Mouse (Mus musculus): Measurements from ENCODE around the gene Ski. TPM values are rescaled to one million over a fixed set of nuclear protein-coding genes. Genes with fewer than 3 reads are reported as not detected.

Ski gene
- polyA plus RNA-seq, 1 experiment from 2014 or later = 14.1 TPM

- 37% methylated on average over 16 of the region's 16 CpGs for WGBS
- Histone ChIP-seq H3K4me2 (ENCODE audit: low read depth, low read length, severe bottlenecking) (no peak overlapping the region), H3K27me3 (ENCODE audit: control insufficient read depth, insufficient read depth, low read length) (no peaks in the 10 kb centered on the region), H3K4me1 (replicated peaks; ENCODE audit: control insufficient read depth, insufficient read depth, low read length) (peaks cover 13% of the 10 kb centered on the region; the same call in 1 of the 2 replicates), H3K9me3 (ENCODE audit: control insufficient read depth, low read length) (no peaks in the 10 kb centered on the region), H3K36me3 (ENCODE audit: control insufficient read depth, insufficient read depth, low read length) (no peaks in the 10 kb centered on the region), H3K9ac (ENCODE audit: low read length) (no peak overlapping the region), H3K27ac (ENCODE audit: low read depth, low read length) (peak overlapping the region; percentile 77), H3K4me3 (ENCODE audit: low read depth, low read length) (no peak overlapping the region)
- DNase-seq (ENCODE audit: low spot score) = peak; percentile 89
- ATAC-seq (replicated peaks; ENCODE audit: low FRiP score) = peak; percentile 77
Observed at GRCm38 (mm10) chr4:155122444-155123040, 99.8 kb downstream of the Ski start.

DNA sequence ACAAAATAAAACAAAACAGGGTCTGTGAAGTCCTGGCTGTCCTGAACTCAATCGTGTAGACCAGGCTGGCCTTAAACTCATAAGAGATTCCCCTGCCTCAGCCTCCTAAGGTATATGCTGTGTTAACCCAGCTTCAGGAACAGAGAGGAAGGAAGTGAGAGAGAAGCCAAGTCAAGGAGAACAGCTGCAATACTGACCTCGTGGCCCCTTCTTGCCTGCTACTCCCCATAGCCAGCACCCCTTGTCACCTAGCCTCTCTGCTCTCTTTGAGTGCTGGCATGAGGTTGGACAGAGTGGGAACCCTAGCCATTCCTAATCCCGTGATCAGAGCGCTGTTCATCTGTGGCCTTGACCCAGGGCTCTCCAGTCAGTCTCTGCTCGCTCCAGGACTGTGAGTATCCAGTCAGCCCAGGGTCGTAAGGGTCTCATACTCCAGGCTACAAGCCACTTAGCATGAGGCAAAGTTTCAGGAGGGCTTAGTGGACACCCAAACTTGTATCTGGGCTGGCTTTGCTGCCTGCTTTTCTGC, 100.4 kb downstream of the Ski start:
- DNase-seq (ENCODE audit: low spot score) (no peak), ATAC-seq (replicated peaks; ENCODE audit: low FRiP score) (0 out of 2 replicates have a peak, but pooled peaks have one; percentile 15)
- H3K9ac ChIP-seq (ENCODE audit: low read length) = no peak overlapping the region
- H3K36me3 ChIP-seq (ENCODE audit: control insufficient read depth, insufficient read depth, low read length) = no peaks in the 10 kb centered on the region
- no peaks in the 10 kb centered on the region for H3K27me3 ChIP-seq (ENCODE audit: control insufficient read depth, insufficient read depth, low read length)
- no peaks in the 10 kb centered on the region for H3K9me3 ChIP-seq (ENCODE audit: control insufficient read depth, low read length)
- H3K4me1 ChIP-seq (replicated peaks; ENCODE audit: control insufficient read depth, insufficient read depth, low read length) = peaks cover 13% of the 10 kb centered on the region; the same call in 1 of the 2 replicates
- no peak overlapping the region for H3K4me2 ChIP-seq (ENCODE audit: low read depth, low read length, severe bottlenecking)
- 79% methylated on average over 6 of the region's 6 CpGs for whole genome bisulfite sequencing
- peak overlapping the region; percentile 77 for H3K27ac ChIP-seq (ENCODE audit: low read depth, low read length)
- no peak overlapping the region for H3K4me3 ChIP-seq (ENCODE audit: low read depth, low read length)

- no peak overlapping the region for H3K4me3 ChIP-seq (ENCODE audit: low read depth, low read length)
- H3K27ac ChIP-seq (ENCODE audit: low read depth, low read length) = no peak overlapping the region
- H3K27me3 ChIP-seq (ENCODE audit: control insufficient read depth, insufficient read depth, low read length) = no peaks in the 10 kb centered on the region
- peaks cover 10% of the 10 kb centered on the region; the same call in 1 of the 2 replicates for H3K4me1 ChIP-seq (replicated peaks; ENCODE audit: control insufficient read depth, insufficient read depth, low read length)
- WGBS = 95% methylated on average over 6 of the region's 6 CpGs
- H3K4me2 ChIP-seq (ENCODE audit: low read depth, low read length, severe bottlenecking) = no peak overlapping the region
- H3K36me3 ChIP-seq (ENCODE audit: control insufficient read depth, insufficient read depth, low read length) = no peaks in the 10 kb centered on the region
- no peak for ATAC-seq (replicated peaks; ENCODE audit: low FRiP score)
- no peak overlapping the region for H3K9ac ChIP-seq (ENCODE audit: low read length)
- no peaks in the 10 kb centered on the region for H3K9me3 ChIP-seq (ENCODE audit: control insufficient read depth, low read length)
- DNase-seq (ENCODE audit: low spot score) = no peak
Observed at GRCm38 (mm10) chr4:155121222-155121621, 101.2 kb downstream of the Ski start.

DNA sequence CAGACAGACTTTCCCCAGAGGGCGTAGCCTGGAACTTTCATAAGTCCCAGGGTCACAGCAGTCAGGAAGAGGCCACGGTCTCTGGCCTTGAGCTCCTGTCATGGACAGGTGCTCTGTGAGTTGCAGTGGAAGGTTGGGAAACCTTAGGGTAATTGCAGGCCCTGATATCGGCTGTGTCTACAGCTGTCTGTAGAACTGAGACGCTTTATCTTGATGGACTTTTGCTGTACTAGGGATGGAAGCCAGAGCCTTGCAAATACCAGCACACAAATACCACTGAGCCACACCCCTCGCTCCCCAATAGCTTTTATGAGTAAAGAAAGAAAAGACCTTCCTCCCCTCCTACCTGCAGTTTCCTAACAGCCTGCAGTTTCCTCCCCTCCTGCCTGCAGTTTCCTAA, 101.8 kb downstream of the Ski start:
- Histone ChIP-seq H3K27ac (ENCODE audit: low read depth, low read length) (no peak overlapping the region), H3K4me3 (ENCODE audit: low read depth, low read length) (no peak overlapping the region), H3K9me3 (ENCODE audit: control insufficient read depth, low read length) (no peaks in the 10 kb centered on the region), H3K27me3 (ENCODE audit: control insufficient read depth, insufficient read depth, low read length) (no peaks in the 10 kb centered on the region), H3K36me3 (ENCODE audit: control insufficient read depth, insufficient read depth, low read length) (no peaks in the 10 kb centered on the region), H3K9ac (ENCODE audit: low read length) (no peak overlapping the region), H3K4me1 (replicated peaks; ENCODE audit: control insufficient read depth, insufficient read depth, low read length) (peaks cover 10% of the 10 kb centered on the region; the same call in 1 of the 2 replicates), H3K4me2 (ENCODE audit: low read depth, low read length, severe bottlenecking) (no peak overlapping the region)
- DNase-seq (ENCODE audit: low spot score) (no peak), ATAC-seq (replicated peaks; ENCODE audit: low FRiP score) (no peak)
- whole genome bisulfite sequencing = 84% methylated on average over 5 of the region's 5 CpGs

GRCm38 (mm10) chr4:155120038-155120437, 102.4 kb downstream of the Ski start:
- H3K4me3 ChIP-seq (ENCODE audit: low read depth, low read length) = no peak overlapping the region
- H3K9me3 ChIP-seq (ENCODE audit: control insufficient read depth, low read length) = no peaks in the 10 kb centered on the region
- no peak for DNase-seq (ENCODE audit: low spot score)
- H3K36me3 ChIP-seq (ENCODE audit: control insufficient read depth, insufficient read depth, low read length) = no peaks in the 10 kb centered on the region
- H3K4me1 ChIP-seq (replicated peaks; ENCODE audit: control insufficient read depth, insufficient read depth, low read length) = peaks cover 10% of the 10 kb centered on the region; the same call in 1 of the 2 replicates
- no peak for ATAC-seq (replicated peaks; ENCODE audit: low FRiP score)
- no peaks in the 10 kb centered on the region for H3K27me3 ChIP-seq (ENCODE audit: control insufficient read depth, insufficient read depth, low read length)
- H3K4me2 ChIP-seq (ENCODE audit: low read depth, low read length, severe bottlenecking) = no peak overlapping the region
- H3K9ac ChIP-seq (ENCODE audit: low read length) = no peak overlapping the region
- no peak overlapping the region for H3K27ac ChIP-seq (ENCODE audit: low read depth, low read length)
- WGBS = 86% methylated on average over 7 of the region's 7 CpGs

DNA sequence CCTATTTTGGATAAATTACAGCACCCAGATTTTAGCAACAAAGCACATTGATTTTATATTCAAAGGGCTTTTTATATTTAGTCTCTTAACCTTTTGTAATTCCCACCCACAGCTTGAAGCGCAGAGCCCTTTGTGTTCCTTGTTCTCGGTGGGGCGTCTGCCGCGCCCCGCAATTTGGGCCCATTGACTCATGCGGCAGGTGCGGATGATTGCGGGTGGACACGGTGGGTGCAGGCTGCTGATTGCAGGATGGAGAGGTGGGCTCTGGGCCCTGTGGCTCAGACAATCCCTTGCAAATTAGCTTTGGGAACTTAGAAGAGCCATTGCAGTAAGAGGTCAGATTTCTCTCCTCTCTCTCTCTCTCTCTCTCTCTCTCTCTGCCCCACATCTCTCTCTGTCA, 104.1 kb downstream of the Ski start:
- H3K9ac ChIP-seq (ENCODE audit: low read length) = no peak overlapping the region
- no peak overlapping the region for H3K4me3 ChIP-seq (ENCODE audit: low read depth, low read length)
- no peak overlapping the region for H3K4me2 ChIP-seq (ENCODE audit: low read depth, low read length, severe bottlenecking)
- ATAC-seq (replicated peaks; ENCODE audit: low FRiP score) (no peak), DNase-seq (ENCODE audit: low spot score) (no peak)
- peaks cover 10% of the 10 kb centered on the region; the same call in 1 of the 2 replicates for H3K4me1 ChIP-seq (replicated peaks; ENCODE audit: control insufficient read depth, insufficient read depth, low read length)
- no peaks in the 10 kb centered on the region for H3K9me3 ChIP-seq (ENCODE audit: control insufficient read depth, low read length)
- H3K27me3 ChIP-seq (ENCODE audit: control insufficient read depth, insufficient read depth, low read length) = no peaks in the 10 kb centered on the region
- WGBS = 77% methylated on average over 10 of the region's 10 CpGs
- no peaks in the 10 kb centered on the region for H3K36me3 ChIP-seq (ENCODE audit: control insufficient read depth, insufficient read depth, low read length)
- no peak overlapping the region for H3K27ac ChIP-seq (ENCODE audit: low read depth, low read length)

- WGBS = 79% methylated on average over 6 of the region's 6 CpGs
- Histone ChIP-seq H3K36me3 (ENCODE audit: control insufficient read depth, insufficient read depth, low read length) (no peaks in the 10 kb centered on the region), H3K9ac (ENCODE audit: low read length) (no peak overlapping the region), H3K27me3 (ENCODE audit: control insufficient read depth, insufficient read depth, low read length) (no peaks in the 10 kb centered on the region), H3K4me1 (replicated peaks; ENCODE audit: control insufficient read depth, insufficient read depth, low read length) (peaks cover 5% of the 10 kb centered on the region; the same call in 1 of the 2 replicates), H3K4me2 (ENCODE audit: low read depth, low read length, severe bottlenecking) (no peak overlapping the region), H3K27ac (ENCODE audit: low read depth, low read length) (no peak overlapping the region), H3K9me3 (ENCODE audit: control insufficient read depth, low read length) (no peaks in the 10 kb centered on the region), H3K4me3 (ENCODE audit: low read depth, low read length) (no peak overlapping the region)
- DNase-seq (ENCODE audit: low spot score) (no peak), ATAC-seq (replicated peaks; ENCODE audit: low FRiP score) (no peak)
Observed at GRCm38 (mm10) chr4:155117396-155117978, 104.9 kb downstream of the Ski start.

DNA sequence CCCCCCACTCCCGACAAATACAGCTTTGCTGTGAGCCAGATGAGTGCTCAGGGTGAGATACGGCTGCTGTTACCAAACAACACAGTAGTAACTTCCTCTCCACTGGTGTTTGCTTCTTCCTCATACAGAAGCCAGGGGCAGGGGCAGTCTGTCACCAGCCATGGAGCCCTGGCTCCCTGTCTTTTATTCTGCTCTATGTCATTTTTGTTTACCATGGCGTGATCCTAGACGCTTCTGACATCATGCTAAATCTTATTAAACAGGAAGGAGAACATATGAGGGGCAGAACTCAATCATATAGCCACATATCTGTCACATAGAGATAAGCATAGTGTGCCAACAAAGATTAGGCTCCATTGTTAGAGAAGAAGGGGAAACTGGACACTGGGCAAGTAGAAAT, 105.8 kb downstream of the Ski start:
- H3K9ac ChIP-seq (ENCODE audit: low read length) = no peak overlapping the region
- no peaks in the 10 kb centered on the region for H3K4me1 ChIP-seq (replicated peaks; ENCODE audit: control insufficient read depth, insufficient read depth, low read length)
- H3K27me3 ChIP-seq (ENCODE audit: control insufficient read depth, insufficient read depth, low read length) = no peaks in the 10 kb centered on the region
- ATAC-seq (replicated peaks; ENCODE audit: low FRiP score) (no peak), DNase-seq (ENCODE audit: low spot score) (no peak)
- H3K36me3 ChIP-seq (ENCODE audit: control insufficient read depth, insufficient read depth, low read length) = no peaks in the 10 kb centered on the region
- 92% methylated on average over 4 of the region's 4 CpGs for WGBS
- no peak overlapping the region for H3K27ac ChIP-seq (ENCODE audit: low read depth, low read length)
- no peak overlapping the region for H3K4me3 ChIP-seq (ENCODE audit: low read depth, low read length)
- H3K9me3 ChIP-seq (ENCODE audit: control insufficient read depth, low read length) = no peaks in the 10 kb centered on the region
- H3K4me2 ChIP-seq (ENCODE audit: low read depth, low read length, severe bottlenecking) = no peak overlapping the region
